Mouse (Mus musculus): ENCODE results near the gene Ccs.
A peak's percentile ranks its signal among the peaks of the same experiment; 100 is the strongest.
"Not testable (repeated sequence)": the region's sequence is repeated elsewhere in the genome, so short reads cannot be mapped to it uniquely, and the experiment has no call there.

The Ccs gene

GRCm38 (mm10) chr19:4837049-4837448 lies 2.1 kb downstream of the Ccs start:
- no peak for DNase-seq (ENCODE audit: extremely low read depth, insufficient read length, low spot score)

GRCm38 (mm10) chr19:4836096-4836495 lies 3.0 kb downstream of the Ccs start:
- DNase-seq (ENCODE audit: extremely low read depth, insufficient read length, low spot score), result no peak

- no peak for DNase-seq (ENCODE audit: extremely low read depth, insufficient read length, low spot score)
These were observed 5.2 kb downstream of the Ccs start for GRCm38 (mm10) chr19:4833977-4834376.

- DNase-seq (ENCODE audit: extremely low read depth, insufficient read length, low spot score), result no peak
These were observed 10.0 kb downstream of the Ccs start for GRCm38 (mm10) chr19:4829156-4829555.

- no peak for DNase-seq (ENCODE audit: extremely low read depth, insufficient read length, low spot score)
These were observed 10.6 kb downstream of the Ccs start for GRCm38 (mm10) chr19:4828444-4829114.

DNA sequence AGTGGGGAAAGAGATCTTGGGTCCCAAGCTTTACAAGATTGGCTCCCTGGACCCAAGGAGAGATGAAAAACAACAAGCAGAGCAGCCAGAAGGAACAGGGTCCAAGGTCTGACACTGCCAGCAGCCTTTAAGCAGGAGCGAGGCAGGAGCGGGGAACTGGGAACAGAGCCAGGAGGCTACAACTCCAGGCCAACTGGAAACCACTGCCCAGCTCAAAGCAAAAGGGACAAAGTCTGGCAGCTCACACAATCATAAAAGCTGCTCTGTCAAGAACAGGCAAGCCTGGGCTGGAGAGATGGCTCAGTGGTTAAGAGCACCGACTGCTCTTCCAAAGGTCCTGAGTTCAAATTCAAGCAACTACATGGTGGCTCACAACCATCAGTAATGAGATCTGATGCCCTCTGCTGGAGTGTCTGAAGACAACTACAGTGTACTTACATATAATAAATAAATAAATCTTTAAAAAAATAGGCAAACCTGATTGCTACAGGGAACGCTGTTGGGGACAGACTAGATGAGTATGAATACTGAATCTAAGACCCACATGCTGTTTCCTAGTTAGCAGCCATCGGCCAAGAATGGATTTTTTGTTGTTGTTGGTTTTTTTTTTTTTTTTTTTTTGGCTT lies 18.3 kb downstream of the Ccs start:
- peak; percentile 51 for DNase-seq (ENCODE audit: extremely low read depth, insufficient read length, low spot score)

- DNase-seq (ENCODE audit: extremely low read depth, insufficient read length, low spot score), result no peak
These were observed 21.8 kb downstream of the Ccs start for GRCm38 (mm10) chr19:4817182-4817835.

- no peak for DNase-seq (ENCODE audit: extremely low read depth, insufficient read length, low spot score)
These were observed 26.1 kb downstream of the Ccs start for GRCm38 (mm10) chr19:4813015-4813414.

- DNase-seq (ENCODE audit: extremely low read depth, insufficient read length, low spot score), result not testable (repeated sequence)
These were observed 26.7 kb downstream of the Ccs start for GRCm38 (mm10) chr19:4812334-4812949.

GRCm38 (mm10) chr19:4811909-4812242 lies 27.3 kb downstream of the Ccs start:
- DNase-seq (ENCODE audit: extremely low read depth, insufficient read length, low spot score), result no peak

GRCm38 (mm10) chr19:4811063-4811908 lies 27.8 kb downstream of the Ccs start, which contains the start of the genes Gm21992 and Rbm14:
Gene Gm21992 (minus strand): TSS chr19:4811612.
Gene Rbm14 (minus strand): TSS chr19:4811634.
- peak; percentile 97 for DNase-seq (ENCODE audit: extremely low read depth, insufficient read length, low spot score)

- DNase-seq (ENCODE audit: extremely low read depth, insufficient read length, low spot score), result no peak
These were observed 28.4 kb downstream of the Ccs start for GRCm38 (mm10) chr19:4810746-4811062.

DNA sequence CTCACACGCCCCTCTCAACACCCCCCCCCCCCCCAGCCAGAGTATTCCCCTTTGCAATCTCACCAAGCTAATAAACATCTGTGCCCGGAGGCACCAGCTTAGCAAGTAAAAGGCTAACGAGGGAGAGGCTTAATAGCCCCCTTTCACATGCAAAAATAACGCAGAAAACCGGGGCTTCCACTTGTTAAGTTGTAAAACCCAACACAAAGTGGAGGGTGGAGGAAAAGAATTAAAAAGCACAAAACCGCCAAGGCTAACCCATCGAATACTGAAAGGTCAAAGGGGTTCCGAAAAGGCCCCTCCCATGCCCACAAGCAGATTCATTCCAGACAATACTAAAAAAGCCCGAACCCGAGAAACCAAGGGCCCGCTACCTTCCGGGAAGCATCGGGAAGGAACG lies 28.8 kb downstream of the Ccs start:
- DNase-seq (ENCODE audit: extremely low read depth, insufficient read length, low spot score), result no peak

DNA sequence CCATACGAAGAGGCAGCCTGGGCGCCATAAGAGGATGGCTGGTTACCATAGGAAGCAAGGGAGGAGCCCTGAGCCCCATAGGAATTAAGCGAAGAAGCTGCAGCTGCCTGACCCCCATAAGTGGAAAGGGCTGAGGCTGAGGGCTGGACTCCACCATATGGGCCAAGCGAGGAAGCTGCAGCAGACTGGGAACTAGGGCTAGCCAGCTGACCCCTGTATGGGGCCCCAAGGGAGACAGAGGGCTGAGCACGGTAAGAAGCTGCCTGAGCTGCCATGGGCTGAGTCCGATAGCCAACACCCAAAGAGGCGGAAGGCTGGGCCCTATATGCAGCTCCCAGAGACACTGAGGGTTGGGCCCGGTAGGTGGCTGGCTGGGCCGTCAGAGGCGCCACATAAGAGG lies 35.8 kb downstream of the Ccs start:
- DNase-seq (ENCODE audit: extremely low read depth, insufficient read length, low spot score), result no peak

DNA sequence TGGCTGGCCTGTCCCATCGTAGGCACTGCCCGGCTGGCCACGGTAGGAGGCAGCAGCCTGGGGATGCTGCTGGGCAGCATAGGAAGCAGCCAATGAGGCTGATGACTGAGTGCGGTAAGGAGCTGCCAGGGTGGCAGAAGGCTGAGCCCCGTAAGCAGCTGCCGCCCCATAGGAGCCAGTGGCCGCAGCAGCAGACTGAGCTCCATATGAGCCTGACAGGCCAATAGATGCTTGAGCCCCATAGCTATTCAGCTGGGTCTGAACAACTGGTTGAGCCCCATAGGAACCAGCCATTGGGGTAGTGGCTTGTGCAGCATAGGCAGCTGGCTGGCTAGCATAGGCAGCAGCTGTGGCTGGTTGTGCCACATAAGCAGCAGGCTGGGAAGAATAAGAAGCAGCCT lies 36.4 kb downstream of the Ccs start:
- no peak for DNase-seq (ENCODE audit: extremely low read depth, insufficient read length, low spot score)

DNA sequence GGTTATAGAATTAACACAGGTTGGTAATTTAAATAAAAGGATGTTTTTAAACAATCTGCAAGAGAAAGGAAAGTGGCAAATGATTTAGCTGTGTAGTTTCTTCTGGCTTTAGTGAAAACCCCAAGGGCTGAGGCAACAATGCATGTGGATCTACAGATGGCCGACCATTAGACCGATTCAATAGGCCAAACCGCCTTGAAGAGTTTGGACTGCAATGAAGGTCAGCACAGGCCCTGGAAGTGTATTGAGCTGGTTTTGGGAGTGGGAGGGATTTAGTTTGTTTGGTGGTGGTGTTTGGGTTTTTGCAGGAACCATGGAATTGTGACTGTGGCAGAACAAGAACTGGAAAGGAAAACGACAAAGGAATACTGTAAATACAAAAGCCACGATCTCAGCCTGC lies 40.0 kb downstream of the Ccs start:
- DNase-seq (ENCODE audit: extremely low read depth, insufficient read length, low spot score), result no peak

GRCm38 (mm10) chr19:4797846-4798245 lies 41.3 kb downstream of the Ccs start:
- DNase-seq (ENCODE audit: extremely low read depth, insufficient read length, low spot score), result no peak

GRCm38 (mm10) chr19:4795929-4796328 lies 43.2 kb downstream of the Ccs start:
- no peak for DNase-seq (ENCODE audit: extremely low read depth, insufficient read length, low spot score)

GRCm38 (mm10) chr19:4793831-4794422 lies 45.2 kb downstream of the Ccs start, which contains the start of gene Rbm4:
Gene Rbm4 (minus strand): TSS chr19:4793901.
- DNase-seq (ENCODE audit: extremely low read depth, insufficient read length, low spot score), result peak; percentile 90

DNA sequence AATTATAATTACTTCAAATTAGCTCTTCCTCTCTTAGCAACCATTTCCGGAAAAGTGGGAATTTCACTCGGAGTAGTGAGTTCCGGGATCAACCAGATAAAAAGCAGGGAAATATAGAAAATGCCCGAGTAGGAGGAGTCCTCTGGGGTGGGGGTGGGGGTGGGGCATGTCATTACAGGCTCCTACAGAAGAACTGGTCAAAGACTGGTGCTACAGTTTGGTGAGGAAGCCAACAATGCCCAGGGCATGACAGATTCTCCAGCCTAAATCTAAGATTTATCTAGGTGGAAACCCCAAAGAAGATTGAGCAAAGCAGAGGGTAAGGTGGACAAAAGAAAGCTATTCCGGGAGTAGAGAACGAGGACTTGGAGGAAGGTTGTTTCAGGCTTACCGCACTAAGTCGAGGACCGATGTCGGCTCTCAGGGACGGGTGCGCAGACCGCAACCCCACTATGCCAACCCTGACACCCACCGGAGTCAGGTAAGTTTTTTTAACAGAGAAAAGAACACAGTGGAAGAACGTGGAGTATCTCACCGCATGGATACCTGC lies 45.8 kb downstream of the Ccs start:
- no peak for DNase-seq (ENCODE audit: extremely low read depth, insufficient read length, low spot score)

Data from 3134 (cell line).